Mouse (Mus musculus): Measurements from ENCODE around the gene Olfr231. TPM values are rescaled to one million over a fixed set of nuclear protein-coding genes. Genes with fewer than 3 reads are reported as not detected.

The Olfr231 gene
- polyA plus RNA-seq (2015; fragmentation: Nextera tagmentation; extraction: Ambion mirVana): not detected in 2 replicates

GRCm38 (mm10) chr1:174121062-174121461 lies at the start of gene Olfr231:
Gene Olfr231 (minus strand): TSS chr1:174121162.
- H3K4me3 ChIP-seq (replicated peaks; ENCODE audit: low read length): no peak within 1 kb of the TSS
- H3K4me1 ChIP-seq (ENCODE audit: control insufficient read depth, insufficient read depth, low read length): no peaks in the 10 kb centered on the region
- H3K27ac ChIP-seq (ENCODE audit: low read length): no peak within 1 kb of the TSS
- 52% methylated on average over 2 of the region's 2 CpGs for WGBS
- H3K27me3 ChIP-seq (ENCODE audit: control insufficient read depth, insufficient read depth, low read length): no peaks in the 10 kb centered on the region
- ATAC-seq (ENCODE audit: insufficient read depth, low FRiP score): no peak
- no peaks in the 10 kb centered on the region for H3K9me3 ChIP-seq (replicated peaks; ENCODE audit: control insufficient read depth, low read length)
- no peak within 1 kb of the TSS for H3K4me2 ChIP-seq (ENCODE audit: low read depth, low read length)
- no peaks in the 10 kb centered on the region for H3K36me3 ChIP-seq (ENCODE audit: control insufficient read depth, insufficient read depth, low read length)
- H3K9ac ChIP-seq (ENCODE audit: low read length): no peak within 1 kb of the TSS

- H3K4me1 ChIP-seq (ENCODE audit: control insufficient read depth, insufficient read depth, low read length): no peaks in the 10 kb centered on the region
- H3K27ac ChIP-seq (ENCODE audit: low read length): no peak overlapping the region
- H3K9me3 ChIP-seq (replicated peaks; ENCODE audit: control insufficient read depth, low read length): no peaks in the 10 kb centered on the region
- no peak overlapping the region for H3K4me3 ChIP-seq (replicated peaks; ENCODE audit: low read length)
- no peaks in the 10 kb centered on the region for H3K27me3 ChIP-seq (ENCODE audit: control insufficient read depth, insufficient read depth, low read length)
- H3K36me3 ChIP-seq (ENCODE audit: control insufficient read depth, insufficient read depth, low read length): no peaks in the 10 kb centered on the region
- no peak for ATAC-seq (ENCODE audit: insufficient read depth, low FRiP score)
- H3K4me2 ChIP-seq (ENCODE audit: low read depth, low read length): no peak overlapping the region
- no peak overlapping the region for H3K9ac ChIP-seq (ENCODE audit: low read length)
These were observed 48.1 kb upstream of the Olfr231 start for GRCm38 (mm10) chr1:174169024-174169423.

DNA sequence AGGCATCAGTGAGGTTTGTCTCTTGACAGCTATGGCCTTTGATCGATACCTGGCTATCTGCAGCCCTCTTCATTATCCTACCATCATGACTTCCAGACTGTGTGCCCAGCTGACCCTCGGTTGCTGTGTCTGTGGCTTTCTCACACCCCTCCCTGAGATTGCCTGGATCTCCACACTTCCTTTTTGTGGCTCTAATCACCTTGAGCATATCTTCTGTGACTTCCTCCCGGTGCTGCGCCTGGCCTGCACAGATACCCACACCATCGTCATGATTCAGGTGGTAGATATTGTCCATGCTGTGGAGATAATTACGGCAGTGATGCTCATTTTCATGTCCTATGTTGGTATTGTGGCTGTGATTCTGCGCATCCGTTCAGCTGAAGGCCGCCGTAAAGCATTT lies 38.1 kb upstream of the Olfr231 start:
- ATAC-seq (ENCODE audit: insufficient read depth, low FRiP score): no peak
- no peak overlapping the region for H3K27ac ChIP-seq (ENCODE audit: low read length)

DNA sequence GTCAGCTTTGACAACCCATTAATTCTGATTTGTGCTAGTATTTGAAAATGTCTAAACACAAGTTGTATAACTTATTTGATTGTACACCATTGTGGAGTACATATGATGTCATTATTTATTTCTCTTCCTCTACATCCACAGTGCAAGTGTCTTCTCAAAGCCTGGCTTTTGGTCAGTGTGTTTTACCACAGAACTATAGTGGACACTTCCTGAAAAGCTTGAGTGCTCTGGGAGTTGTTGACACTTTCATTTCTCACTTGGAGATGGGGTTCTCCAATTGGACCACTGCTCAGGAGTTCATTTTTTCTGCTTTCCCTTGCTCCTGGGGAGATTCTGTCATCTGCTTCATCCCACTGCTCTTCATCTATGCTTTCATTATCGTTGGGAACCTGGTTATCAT lies 37.5 kb upstream of the Olfr231 start:
- H3K36me3 ChIP-seq (ENCODE audit: control insufficient read depth, insufficient read depth, low read length): no peaks in the 10 kb centered on the region
- no peaks in the 10 kb centered on the region for H3K27me3 ChIP-seq (ENCODE audit: control insufficient read depth, insufficient read depth, low read length)
- ATAC-seq (ENCODE audit: insufficient read depth, low FRiP score): no peak
- WGBS: 73% methylated on average over 1 of the region's 1 CpGs
- no peak overlapping the region for H3K27ac ChIP-seq (ENCODE audit: low read length)
- H3K9ac ChIP-seq (ENCODE audit: low read length): no peak overlapping the region
- H3K9me3 ChIP-seq (replicated peaks; ENCODE audit: control insufficient read depth, low read length): no peaks in the 10 kb centered on the region
- H3K4me2 ChIP-seq (ENCODE audit: low read depth, low read length): no peak overlapping the region
- no peak overlapping the region for H3K4me3 ChIP-seq (replicated peaks; ENCODE audit: low read length)
- no peaks in the 10 kb centered on the region for H3K4me1 ChIP-seq (ENCODE audit: control insufficient read depth, insufficient read depth, low read length)

More for the DNA sequence above, 38.1 kb upstream of the Olfr231 start:
- Histone ChIP-seq H3K9me3 (replicated peaks; ENCODE audit: control insufficient read depth, low read length) (no peaks in the 10 kb centered on the region), H3K36me3 (ENCODE audit: control insufficient read depth, insufficient read depth, low read length) (no peaks in the 10 kb centered on the region), H3K27me3 (ENCODE audit: control insufficient read depth, insufficient read depth, low read length) (no peaks in the 10 kb centered on the region), H3K9ac (ENCODE audit: low read length) (no peak overlapping the region), H3K4me3 (replicated peaks; ENCODE audit: low read length) (no peak overlapping the region), H3K4me2 (ENCODE audit: low read depth, low read length) (no peak overlapping the region), H3K4me1 (ENCODE audit: control insufficient read depth, insufficient read depth, low read length) (no peaks in the 10 kb centered on the region)
- WGBS: 85% methylated on average over 10 of the region's 10 CpGs

DNA sequence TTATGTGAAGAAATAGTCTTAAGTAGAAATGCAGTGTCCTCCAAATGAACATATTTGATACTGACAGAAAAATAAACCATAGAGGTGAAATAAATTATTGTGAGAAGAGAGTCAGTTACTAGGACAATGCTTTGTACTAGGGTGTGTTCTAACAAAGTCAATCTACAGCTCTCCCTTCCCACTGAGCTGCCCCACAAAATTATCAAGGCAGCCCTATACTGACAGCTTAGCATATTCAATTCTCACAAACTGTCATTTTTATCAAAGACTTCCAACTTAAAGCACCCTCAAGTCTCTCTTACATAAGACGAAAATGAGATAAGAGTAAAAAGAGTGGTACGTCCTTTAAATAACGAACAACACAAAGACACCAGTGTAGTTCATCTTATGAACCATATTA lies 36.7 kb upstream of the Olfr231 start:
- no peaks in the 10 kb centered on the region for H3K4me1 ChIP-seq (ENCODE audit: control insufficient read depth, insufficient read depth, low read length)
- H3K4me3 ChIP-seq (replicated peaks; ENCODE audit: low read length): no peak overlapping the region
- no peak overlapping the region for H3K9ac ChIP-seq (ENCODE audit: low read length)
- WGBS: 85% methylated on average over 3 of the region's 3 CpGs
- H3K9me3 ChIP-seq (replicated peaks; ENCODE audit: control insufficient read depth, low read length): no peaks in the 10 kb centered on the region
- no peaks in the 10 kb centered on the region for H3K27me3 ChIP-seq (ENCODE audit: control insufficient read depth, insufficient read depth, low read length)
- H3K27ac ChIP-seq (ENCODE audit: low read length): no peak overlapping the region
- no peaks in the 10 kb centered on the region for H3K36me3 ChIP-seq (ENCODE audit: control insufficient read depth, insufficient read depth, low read length)
- no peak for ATAC-seq (ENCODE audit: insufficient read depth, low FRiP score)
- no peak overlapping the region for H3K4me2 ChIP-seq (ENCODE audit: low read depth, low read length)

DNA sequence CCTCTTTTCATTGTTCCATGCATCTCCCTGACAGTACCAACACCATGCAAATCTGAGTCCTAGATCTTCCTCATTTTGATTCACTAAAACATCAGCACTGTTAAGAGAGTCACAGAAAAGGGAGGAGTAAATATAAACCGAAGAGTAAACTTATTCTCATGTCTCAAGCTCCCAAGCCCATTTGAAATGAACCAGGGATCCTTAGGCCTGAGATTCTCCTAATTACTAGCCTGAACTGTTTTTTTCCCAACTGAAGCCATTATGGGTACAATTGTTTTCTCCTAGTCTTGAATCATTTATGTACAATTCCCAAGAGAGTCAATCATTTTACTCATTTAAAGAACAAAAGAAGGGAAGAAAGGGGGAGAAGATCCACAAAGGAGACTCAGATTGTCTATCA lies 34.4 kb upstream of the Olfr231 start, which contains the start of gene Olfr420:
Gene Olfr420 (plus strand): TSS at position 301 of the 400 bp plus-strand sequence.
- no peak for ATAC-seq (ENCODE audit: insufficient read depth, low FRiP score)
- H3K9me3 ChIP-seq (replicated peaks; ENCODE audit: control insufficient read depth, low read length): no peaks in the 10 kb centered on the region
- H3K27ac ChIP-seq (ENCODE audit: low read length): no peak within 1 kb of the TSS
- H3K36me3 ChIP-seq (ENCODE audit: control insufficient read depth, insufficient read depth, low read length): no peaks in the 10 kb centered on the region
- H3K4me2 ChIP-seq (ENCODE audit: low read depth, low read length): no peak within 1 kb of the TSS
- H3K4me3 ChIP-seq (replicated peaks; ENCODE audit: low read length): no peak within 1 kb of the TSS
- H3K9ac ChIP-seq (ENCODE audit: low read length): no peak within 1 kb of the TSS
- 78% methylated on average over 1 of the region's 1 CpGs for WGBS
- H3K4me1 ChIP-seq (ENCODE audit: control insufficient read depth, insufficient read depth, low read length): no peaks in the 10 kb centered on the region
- no peaks in the 10 kb centered on the region for H3K27me3 ChIP-seq (ENCODE audit: control insufficient read depth, insufficient read depth, low read length)

GRCm38 (mm10) chr1:174149289-174149688 lies 28.3 kb upstream of the Olfr231 start:
- ATAC-seq (ENCODE audit: insufficient read depth, low FRiP score): no peak
- no peak overlapping the region for H3K9ac ChIP-seq (ENCODE audit: low read length)
- no peaks in the 10 kb centered on the region for H3K9me3 ChIP-seq (replicated peaks; ENCODE audit: control insufficient read depth, low read length)
- H3K4me2 ChIP-seq (ENCODE audit: low read depth, low read length): no peak overlapping the region
- 73% methylated on average over 2 of the region's 2 CpGs for WGBS
- no peaks in the 10 kb centered on the region for H3K27me3 ChIP-seq (ENCODE audit: control insufficient read depth, insufficient read depth, low read length)
- H3K4me1 ChIP-seq (ENCODE audit: control insufficient read depth, insufficient read depth, low read length): no peaks in the 10 kb centered on the region
- no peak overlapping the region for H3K27ac ChIP-seq (ENCODE audit: low read length)
- no peak overlapping the region for H3K4me3 ChIP-seq (replicated peaks; ENCODE audit: low read length)
- no peaks in the 10 kb centered on the region for H3K36me3 ChIP-seq (ENCODE audit: control insufficient read depth, insufficient read depth, low read length)

DNA sequence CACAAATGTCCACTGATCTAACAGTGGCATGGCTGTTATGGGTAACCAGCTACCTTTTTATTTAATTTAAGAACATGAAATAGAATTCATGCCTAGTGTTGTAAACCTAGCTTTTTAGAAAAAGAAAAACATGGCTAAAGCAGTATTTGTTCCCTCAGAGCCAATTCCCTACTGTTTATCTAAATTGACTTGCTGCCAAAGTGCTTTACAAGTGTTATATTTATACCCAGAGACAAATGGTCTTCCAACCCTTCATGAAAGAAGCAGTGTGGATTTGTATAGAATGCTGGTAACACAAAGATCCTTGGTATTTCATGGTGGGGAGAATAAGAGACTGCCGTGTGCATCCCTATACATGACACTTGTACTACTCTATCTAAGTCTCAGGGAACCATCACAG lies 25.7 kb upstream of the Olfr231 start:
- Histone ChIP-seq H3K4me3 (replicated peaks; ENCODE audit: low read length) (no peak overlapping the region), H3K9me3 (replicated peaks; ENCODE audit: control insufficient read depth, low read length) (no peaks in the 10 kb centered on the region), H3K27me3 (ENCODE audit: control insufficient read depth, insufficient read depth, low read length) (no peaks in the 10 kb centered on the region), H3K4me2 (ENCODE audit: low read depth, low read length) (no peak overlapping the region), H3K9ac (ENCODE audit: low read length) (no peak overlapping the region), H3K27ac (ENCODE audit: low read length) (no peak overlapping the region), H3K4me1 (ENCODE audit: control insufficient read depth, insufficient read depth, low read length) (no peaks in the 10 kb centered on the region), H3K36me3 (ENCODE audit: control insufficient read depth, insufficient read depth, low read length) (no peaks in the 10 kb centered on the region)
- ATAC-seq (ENCODE audit: insufficient read depth, low FRiP score): no peak
- WGBS: 58% methylated on average over 1 of the region's 1 CpGs

GRCm38 (mm10) chr1:174141384-174141783 lies 20.4 kb upstream of the Olfr231 start:
- Histone ChIP-seq H3K4me3 (replicated peaks; ENCODE audit: low read length) (no peak overlapping the region), H3K9me3 (replicated peaks; ENCODE audit: control insufficient read depth, low read length) (no peaks in the 10 kb centered on the region), H3K4me1 (ENCODE audit: control insufficient read depth, insufficient read depth, low read length) (no peaks in the 10 kb centered on the region), H3K27me3 (ENCODE audit: control insufficient read depth, insufficient read depth, low read length) (no peaks in the 10 kb centered on the region), H3K27ac (ENCODE audit: low read length) (no peak overlapping the region), H3K4me2 (ENCODE audit: low read depth, low read length) (no peak overlapping the region), H3K36me3 (ENCODE audit: control insufficient read depth, insufficient read depth, low read length) (no peaks in the 10 kb centered on the region), H3K9ac (ENCODE audit: low read length) (no peak overlapping the region)
- no peak for ATAC-seq (ENCODE audit: insufficient read depth, low FRiP score)
- 58% methylated on average over 2 of the region's 2 CpGs for WGBS

- Histone ChIP-seq H3K9me3 (replicated peaks; ENCODE audit: control insufficient read depth, low read length) (no peaks in the 10 kb centered on the region), H3K27ac (ENCODE audit: low read length) (no peak overlapping the region), H3K4me3 (replicated peaks; ENCODE audit: low read length) (no peak overlapping the region), H3K4me1 (ENCODE audit: control insufficient read depth, insufficient read depth, low read length) (no peaks in the 10 kb centered on the region), H3K9ac (ENCODE audit: low read length) (no peak overlapping the region), H3K4me2 (ENCODE audit: low read depth, low read length) (no peak overlapping the region), H3K27me3 (ENCODE audit: control insufficient read depth, insufficient read depth, low read length) (no peaks in the 10 kb centered on the region), H3K36me3 (ENCODE audit: control insufficient read depth, insufficient read depth, low read length) (no peaks in the 10 kb centered on the region)
- ATAC-seq (ENCODE audit: insufficient read depth, low FRiP score): no peak
- WGBS: 78% methylated on average over 3 of the region's 3 CpGs
These were observed 11.0 kb upstream of the Olfr231 start for GRCm38 (mm10) chr1:174131999-174132398.

Measured in stomach, embryonic 16.5 days (tissue).